Mouse (Mus musculus): ENCODE measurements around the gene Gabrd. TPM values are rescaled to one million over a fixed set of nuclear protein-coding genes. Genes with fewer than 3 reads are reported as not detected.

Gabrd gene
- polyA plus RNA-seq, 1 experiment from 2014 or later, result not detected

GRCm38 (mm10) chr4:155344299-155344600 lies 53.7 kb downstream of the Gabrd start:
- Histone ChIP-seq H3K36me3 (ENCODE audit: control insufficient read depth, insufficient read depth, low read length) (no peaks in the 10 kb centered on the region), H3K4me3 (ENCODE audit: low read depth, low read length) (peak overlapping the region; percentile 51), H3K4me1 (replicated peaks; ENCODE audit: control insufficient read depth, insufficient read depth, low read length) (peaks cover 4% of the 10 kb centered on the region; the same call in 1 of the 2 replicates), H3K9ac (ENCODE audit: low read depth, low read length) (peak overlapping the region; percentile 29; the same call in 1 of the 2 replicates), H3K27me3 (ENCODE audit: control insufficient read depth, insufficient read depth, low read length) (peaks cover 5% of the 10 kb centered on the region; the same call in 1 of the 2 replicates), H3K27ac (ENCODE audit: low read depth, low read length) (no peak overlapping the region), H3K9me3 (ENCODE audit: control insufficient read depth, low read length) (no peaks in the 10 kb centered on the region), H3K4me2 (replicated peaks; ENCODE audit: low read depth, low read length) (peak overlapping the region; percentile 76)
- 48% methylated on average over 3 of the region's 3 CpGs for WGBS
- ATAC-seq (ENCODE audit: low FRiP score), result no peak
- DNase-seq (ENCODE audit: low spot score), result no peak

DNA sequence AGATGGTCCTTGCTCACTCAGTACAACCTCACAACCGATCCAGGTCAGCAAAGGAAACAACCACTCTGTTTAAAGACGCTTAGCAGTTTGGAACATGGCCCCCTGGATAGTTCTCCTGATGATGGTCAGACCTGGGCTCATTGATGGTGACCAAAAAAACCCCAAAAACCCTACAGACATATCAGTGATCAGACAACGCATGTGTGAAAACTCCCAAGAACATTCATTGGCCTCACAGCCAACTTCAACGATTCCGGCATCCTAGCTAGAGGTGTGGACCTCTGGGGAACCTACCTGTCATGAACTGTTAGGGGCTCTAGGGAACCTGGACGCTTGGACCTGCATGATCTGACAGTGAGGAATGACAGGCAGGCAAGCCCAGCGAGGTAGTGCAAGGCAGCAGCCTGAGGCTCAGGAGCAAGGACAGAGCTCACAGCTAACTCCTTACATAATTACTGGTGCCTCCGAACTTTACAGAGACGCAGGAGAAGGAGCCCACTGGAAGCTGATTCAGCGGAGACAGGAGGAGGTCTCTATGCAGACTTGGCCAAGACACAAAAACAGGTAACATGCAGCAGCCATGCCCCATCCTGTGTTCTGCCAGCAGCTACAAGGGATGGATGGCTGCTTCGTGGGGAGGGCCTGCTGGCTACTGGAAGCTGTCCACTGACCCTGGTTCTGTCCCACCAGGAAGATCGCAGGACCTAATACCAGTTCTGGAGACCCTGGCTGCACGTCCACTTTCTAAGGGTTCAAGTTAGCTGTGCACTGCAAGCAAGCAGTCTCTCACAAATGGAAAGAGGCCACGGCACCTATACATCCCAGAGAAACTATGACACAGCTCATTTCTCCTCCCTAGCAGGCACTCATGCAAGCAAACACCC lies 54.3 kb downstream of the Gabrd start:
- H3K27me3 ChIP-seq (ENCODE audit: control insufficient read depth, insufficient read depth, low read length), result peaks cover 5% of the 10 kb centered on the region; the same call in 1 of the 2 replicates
- H3K9ac ChIP-seq (ENCODE audit: low read depth, low read length), result peak overlapping the region; percentile 29; the same call in 1 of the 2 replicates
- DNase-seq (ENCODE audit: low spot score) (no peak), ATAC-seq (ENCODE audit: low FRiP score) (no peak)
- H3K4me3 ChIP-seq (ENCODE audit: low read depth, low read length), result peak overlapping the region; percentile 51
- H3K9me3 ChIP-seq (ENCODE audit: control insufficient read depth, low read length), result no peaks in the 10 kb centered on the region
- WGBS, result 82% methylated on average over 14 of the region's 14 CpGs
- H3K36me3 ChIP-seq (ENCODE audit: control insufficient read depth, insufficient read depth, low read length), result no peaks in the 10 kb centered on the region
- H3K4me2 ChIP-seq (replicated peaks; ENCODE audit: low read depth, low read length), result peak overlapping the region; percentile 76
- H3K27ac ChIP-seq (ENCODE audit: low read depth, low read length), result no peak overlapping the region
- peaks cover 4% of the 10 kb centered on the region; the same call in 1 of the 2 replicates for H3K4me1 ChIP-seq (replicated peaks; ENCODE audit: control insufficient read depth, insufficient read depth, low read length)

DNA sequence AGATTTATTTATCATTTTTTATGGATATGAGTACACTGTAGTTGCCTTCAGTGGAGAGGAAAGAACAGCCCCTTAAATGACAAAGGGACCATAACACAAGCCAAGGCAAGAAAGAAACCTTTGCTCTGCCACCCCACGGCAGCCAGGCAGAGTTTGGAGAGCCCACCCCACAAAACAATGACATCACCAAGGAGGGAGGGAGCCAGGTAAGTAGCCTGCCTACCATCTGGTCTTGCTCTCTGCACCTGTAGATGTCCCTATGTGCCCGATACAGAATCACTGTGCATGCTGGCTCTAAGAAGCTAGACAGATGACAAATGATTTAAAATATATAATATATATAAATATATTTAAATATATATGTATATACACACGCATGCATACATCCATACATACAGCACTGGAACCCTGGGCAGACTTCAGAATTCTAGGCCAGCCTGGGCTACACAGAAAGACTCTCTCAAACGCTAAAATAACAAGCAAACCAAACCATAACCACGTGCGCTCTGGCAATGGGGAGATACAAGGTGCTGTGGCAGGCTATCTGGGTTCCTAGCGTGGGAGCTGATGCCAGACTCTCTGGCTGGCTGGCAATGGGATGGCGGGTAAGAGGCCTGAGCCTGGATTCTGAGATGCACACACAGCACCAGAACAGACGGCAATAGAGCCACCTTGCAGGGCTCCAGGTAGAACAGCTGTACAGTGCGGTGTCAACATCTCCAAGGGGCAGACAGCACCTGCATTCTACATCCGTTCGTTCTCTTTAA lies 61.4 kb downstream of the Gabrd start:
- 91% methylated on average over 12 of the region's 12 CpGs for WGBS
- Histone ChIP-seq H3K9me3 (ENCODE audit: control insufficient read depth, low read length) (no peaks in the 10 kb centered on the region), H3K4me1 (replicated peaks; ENCODE audit: control insufficient read depth, insufficient read depth, low read length) (no peaks in the 10 kb centered on the region), H3K4me3 (ENCODE audit: low read depth, low read length) (no peak overlapping the region), H3K27me3 (ENCODE audit: control insufficient read depth, insufficient read depth, low read length) (no peaks in the 10 kb centered on the region), H3K9ac (ENCODE audit: low read depth, low read length) (no peak overlapping the region), H3K4me2 (replicated peaks; ENCODE audit: low read depth, low read length) (no peak overlapping the region), H3K27ac (ENCODE audit: low read depth, low read length) (no peak overlapping the region), H3K36me3 (ENCODE audit: control insufficient read depth, insufficient read depth, low read length) (no peaks in the 10 kb centered on the region)
- ATAC-seq (ENCODE audit: low FRiP score) (no peak), DNase-seq (ENCODE audit: low spot score) (no peak)

Other genes with a start within 250 kb of the Gabrd start
- 13.4 and 21.0 TPM in 2 replicates for gene Ski, start 175.5 kb downstream of the Gabrd start, polyA plus RNA-seq (2014; fragmentation: Nextera tagmentation; extraction: Ambion mirVana)
- 99.0 and 99.3 TPM in 2 replicates for gene Faap20, start 148.3 kb downstream of the Gabrd start, polyA plus RNA-seq (2014; fragmentation: Nextera tagmentation; extraction: Ambion mirVana)
- gene Prkcz, start 36.8 kb downstream of the Gabrd start, polyA plus RNA-seq (2014; fragmentation: Nextera tagmentation; extraction: Ambion mirVana), result 18.3 and 19.6 TPM in 2 replicates
- 5.4 and 6.8 TPM in 2 replicates for gene Cfap74, start 11.1 kb upstream of the Gabrd start, polyA plus RNA-seq (2014; fragmentation: Nextera tagmentation; extraction: Ambion mirVana)
- 0.37 TPM in 1 of 2 replicates, not detected in the other for gene Tmem52, start 71.0 kb upstream of the Gabrd start, polyA plus RNA-seq (2014; fragmentation: Nextera tagmentation; extraction: Ambion mirVana)
- 826 and 832 TPM in 2 replicates for gene Gnb1, start 93.2 kb upstream of the Gabrd start, polyA plus RNA-seq (2014; fragmentation: Nextera tagmentation; extraction: Ambion mirVana)
- gene Nadk, start 164.3 kb upstream of the Gabrd start, polyA plus RNA-seq (2014; fragmentation: Nextera tagmentation; extraction: Ambion mirVana), result 94.6 and 103 TPM in 2 replicates
- gene Slc35e2, start 203.3 kb upstream of the Gabrd start, polyA plus RNA-seq (2014; fragmentation: Nextera tagmentation; extraction: Ambion mirVana), result 17.0 and 18.1 TPM in 2 replicates
- 74.1 and 77.6 TPM in 2 replicates for gene Cdk11b, start 226.7 kb upstream of the Gabrd start, polyA plus RNA-seq (2014; fragmentation: Nextera tagmentation; extraction: Ambion mirVana)
- not detected in 2 replicates for gene Gm10563, start 247.3 kb upstream of the Gabrd start, polyA plus RNA-seq (2014; fragmentation: Nextera tagmentation; extraction: Ambion mirVana)